Mouse (Mus musculus) ES-Bruce4 (cell line): ENCODE measurements around the gene Pms2.

Source experiments
- CTCF ChIP-seq: IDR thresholded peaks from one replicate; pipeline ENCODE4 v1.8.1; 2011; ENCODE audit warnings: low read depth, low read length
- EP300 ChIP-seq: IDR thresholded peaks from 2 replicates; pipeline ENCODE4 v1.6.1; 2011; ENCODE audit warnings: low read depth, low read length; ENCODE audit not compliant: insufficient read depth
- POLR2A ChIP-seq: IDR thresholded peaks from one replicate; pipeline ENCODE4 v1.8.1; 2011; ENCODE audit warnings: low read length; ENCODE audit not compliant: insufficient read depth

DNA sequence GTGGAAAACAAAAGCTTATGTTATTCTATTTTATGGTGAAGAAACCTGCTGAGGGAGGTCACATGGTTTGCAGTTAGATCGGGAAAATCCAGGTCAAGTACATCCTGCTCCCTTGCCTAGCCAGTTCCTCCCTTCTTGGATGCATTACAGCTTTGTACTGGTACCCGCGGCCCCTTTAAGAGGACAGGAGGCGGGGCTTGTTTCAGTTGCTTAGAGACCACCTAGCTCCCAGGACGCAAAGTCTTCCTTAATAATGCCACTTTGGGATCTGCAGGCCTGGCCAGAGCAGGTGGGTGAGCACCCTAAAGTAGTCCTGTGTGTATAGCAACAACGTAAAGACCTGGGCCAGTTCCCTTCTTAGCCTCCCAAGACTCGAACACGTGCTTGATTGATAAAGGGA is 23.1 kb downstream of the Pms2 start, which contains the start of gene Rsph10b:
- TF ChIP-seq CTCF (no peak), POLR2A (no peak), EP300 (no peak)
